Mouse (Mus musculus): ENCODE measurements around the gene Gstt3.

- TF ChIP-seq CTCF (IDR thresholded peaks at IDR 0.05; ENCODE audit: low read depth) (no peak), EP300 (IDR thresholded peaks at IDR 0.05; ENCODE audit: low read depth) (no peak)
Observed at GRCm38 (mm10) chr10:75796731-75797516, 15.7 kb upstream of the Gstt3 start.

Measured in heart, postnatal 0 days (tissue).